Mouse (Mus musculus) R1 (cell line): ENCODE measurements around the gene Gstt3.

Source experiments
- DNase-seq: peaks from one replicate; pipeline ENCODE4 v3.0.0-alpha.2; 2018; ENCODE audit warnings: low read depth, low spot score

Gene Gstt3

DNA sequence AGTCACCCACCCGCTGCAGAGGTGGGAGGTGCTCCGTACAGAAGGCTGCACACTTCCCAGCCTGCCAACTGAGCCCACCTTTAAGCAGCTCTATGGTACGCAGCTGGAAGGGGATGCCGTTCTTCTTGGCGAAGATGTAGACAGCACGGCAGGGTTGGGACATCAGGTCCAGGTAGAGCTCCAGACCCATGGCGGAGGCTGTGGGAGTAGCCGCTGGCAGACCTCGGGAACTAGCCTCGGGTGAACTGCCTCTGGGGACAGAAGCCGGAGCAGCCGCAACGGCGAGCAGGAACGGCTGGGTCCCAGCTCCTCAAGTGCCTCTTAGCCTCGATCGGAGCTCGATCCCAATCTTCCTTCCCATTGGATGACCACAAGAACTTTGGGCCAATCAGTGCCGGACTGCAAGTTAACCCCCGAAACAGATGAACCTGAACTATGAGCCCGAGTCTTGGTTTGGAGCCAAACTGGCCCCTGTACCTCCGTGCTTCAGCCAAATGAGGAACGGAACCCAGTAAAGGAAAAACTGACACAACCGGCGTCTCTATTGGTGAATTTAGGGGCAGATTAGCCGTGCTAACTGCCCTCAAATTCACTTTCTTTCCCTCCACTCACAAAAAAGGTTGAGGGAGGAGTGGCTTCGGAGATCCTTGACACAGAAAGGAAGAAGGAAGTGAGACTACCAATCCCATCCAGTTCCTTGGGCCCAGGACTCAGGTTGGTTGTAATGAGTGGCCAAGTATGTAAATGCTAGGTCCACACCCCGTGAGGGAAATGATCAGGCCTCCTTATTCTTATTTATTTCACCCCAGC lies at the start of gene Gstt3, which contains the start of gene Gm20441:
TSS of gene Gstt3 (minus strand) at position 646 of the 810 bp plus-strand sequence.
TSS of gene Gm20441 (minus strand) at position 186 of the 810 bp plus-strand sequence.
- peak; percentile 93 for DNase-seq

DNA sequence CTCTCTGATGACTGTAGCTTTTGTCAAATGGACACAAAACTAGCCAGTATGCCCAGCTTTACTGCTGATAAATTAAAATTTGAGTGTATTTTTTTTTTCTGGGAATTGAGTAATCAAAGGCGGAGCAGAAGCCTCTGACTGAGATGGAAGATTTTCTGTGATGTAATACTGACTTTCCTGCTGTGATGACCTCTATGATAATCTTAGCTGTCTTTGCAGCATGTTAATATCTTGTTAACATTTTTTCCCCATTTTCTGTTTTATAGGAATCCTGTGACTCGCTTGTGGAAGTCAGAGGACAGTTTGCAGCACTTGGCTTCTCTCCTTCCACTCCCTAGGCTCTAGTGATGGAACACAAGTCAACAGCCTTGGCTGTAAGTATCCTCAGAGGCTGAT lies 49.1 kb upstream of the Gstt3 start:
- DNase-seq = no peak

DNA sequence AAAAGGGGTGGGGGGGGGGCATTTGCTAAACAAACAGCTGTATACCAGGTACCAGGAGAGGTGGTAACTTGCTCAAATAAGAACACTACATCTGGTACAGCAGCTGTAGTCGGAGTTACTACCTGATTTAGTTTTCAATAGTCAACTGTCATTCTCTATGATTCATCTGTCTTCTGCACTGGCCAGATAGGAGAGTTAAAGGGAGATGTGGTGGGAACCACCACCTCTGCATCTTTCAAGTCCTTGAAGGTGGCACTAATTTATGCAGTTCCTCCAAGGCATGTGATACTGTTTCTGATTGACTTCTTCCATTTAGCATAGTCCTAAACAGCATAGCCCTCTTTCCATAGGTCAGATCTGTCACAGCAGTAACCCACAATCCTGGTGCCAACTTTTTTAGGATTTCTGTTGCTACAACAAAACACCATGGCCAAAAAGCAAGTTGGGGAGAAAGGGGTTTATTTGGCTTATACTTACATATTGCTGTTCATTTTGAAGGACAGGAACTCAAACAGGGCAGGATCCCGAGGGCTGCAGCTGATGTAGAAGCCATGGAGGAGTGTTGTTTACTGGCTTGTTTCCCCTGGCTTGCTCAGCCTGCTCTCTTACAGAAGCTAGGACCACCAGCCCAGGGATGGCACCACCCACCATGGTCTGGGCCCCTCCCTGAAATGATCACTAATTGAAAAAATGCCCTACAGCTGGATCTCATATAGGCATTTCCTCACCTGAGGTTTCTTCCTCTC lies 48.5 kb upstream of the Gstt3 start:
- DNase-seq = no peak

DNA sequence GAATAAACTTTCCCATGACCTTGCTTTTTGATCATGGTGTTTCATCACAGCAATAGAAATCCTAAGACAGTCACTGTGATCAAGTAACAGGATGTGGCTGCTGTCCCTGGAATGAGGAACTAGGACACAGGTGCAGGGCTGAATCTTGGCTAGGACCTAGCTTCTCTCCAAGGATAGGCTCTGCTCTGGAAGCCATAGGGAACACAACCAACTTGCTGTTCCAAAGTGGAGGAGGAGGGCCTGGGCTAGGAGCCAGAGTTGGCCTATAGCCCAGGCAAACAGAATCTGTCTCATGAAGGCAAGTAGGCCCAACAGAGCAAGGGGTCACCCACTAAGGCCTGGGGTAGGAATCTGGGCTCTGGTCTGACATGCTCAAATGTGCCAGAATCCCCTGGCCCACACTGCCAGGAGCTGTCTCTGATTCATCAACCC lies 47.3 kb upstream of the Gstt3 start:
- DNase-seq = no peak

DNA sequence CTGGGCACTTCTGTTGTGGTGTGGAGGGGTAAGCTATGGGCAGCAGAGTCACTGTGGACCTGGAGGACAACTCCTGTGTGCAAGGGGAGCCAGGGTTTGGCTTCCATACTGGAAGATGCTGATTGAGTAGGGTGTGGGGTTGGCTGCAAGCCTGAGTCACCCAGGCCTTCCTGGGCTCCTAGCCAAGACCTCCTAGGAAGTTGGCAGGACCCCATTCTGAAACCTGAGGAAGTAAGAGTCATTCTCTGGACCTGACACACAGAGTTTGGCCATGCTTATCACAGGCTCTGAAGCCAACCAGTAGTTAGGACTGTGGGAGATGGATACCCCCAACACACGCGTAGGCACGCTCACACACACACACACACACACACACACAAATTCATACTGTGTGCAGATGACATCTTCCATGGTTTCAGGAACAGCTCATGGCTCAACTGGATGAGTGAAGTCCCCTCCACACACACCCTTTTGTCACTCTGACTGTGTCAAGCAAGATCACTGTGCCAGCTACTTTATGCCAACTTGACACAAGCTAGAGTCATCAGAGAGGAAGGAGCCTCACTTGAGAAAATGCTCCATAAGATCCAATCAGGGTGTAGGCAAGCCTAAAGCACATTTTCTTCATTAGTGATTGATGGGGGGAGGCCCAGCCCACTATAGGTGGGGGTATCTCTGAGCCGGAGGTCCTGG lies 46.6 kb upstream of the Gstt3 start:
- no peak for DNase-seq

DNA sequence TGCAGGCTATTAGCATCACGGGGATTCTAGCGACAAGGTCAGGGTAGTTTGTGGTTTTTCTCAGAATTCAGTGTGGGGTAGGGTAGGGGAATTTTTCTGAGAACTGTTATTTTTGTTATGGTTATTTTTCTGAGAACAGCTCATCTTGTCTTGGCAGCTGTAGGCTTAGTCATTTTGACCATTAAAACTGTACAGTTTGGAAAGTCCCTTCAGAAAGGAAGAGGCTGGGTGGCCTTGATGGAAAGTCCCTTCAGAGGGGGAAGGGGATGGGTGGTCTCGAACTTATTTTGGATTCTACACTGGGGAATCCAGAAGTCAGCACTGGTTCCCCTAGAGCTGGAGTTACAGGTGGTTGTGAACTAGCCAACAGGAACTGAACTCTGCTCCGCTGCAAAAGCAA lies 43.3 kb upstream of the Gstt3 start:
- no peak for DNase-seq

DNA sequence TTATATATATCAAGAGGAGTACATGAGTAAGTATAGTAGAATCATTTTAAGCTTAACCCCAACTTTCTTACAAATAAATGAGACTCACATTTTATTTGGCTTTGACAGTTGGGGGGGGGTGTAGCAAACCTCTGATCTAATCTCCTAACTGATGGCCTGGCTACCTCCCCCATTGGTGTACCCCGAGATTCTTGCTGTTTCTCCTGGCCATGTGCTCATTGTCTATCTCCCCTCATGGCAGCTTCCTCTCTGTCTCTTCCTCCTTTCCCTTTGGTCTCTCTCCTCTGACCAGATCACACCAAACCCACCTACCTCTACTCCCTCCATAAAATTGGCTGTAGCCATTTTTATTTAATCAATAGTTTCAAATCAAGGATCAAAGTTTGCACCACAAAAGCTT lies 42.6 kb upstream of the Gstt3 start:
- no peak for DNase-seq

DNA sequence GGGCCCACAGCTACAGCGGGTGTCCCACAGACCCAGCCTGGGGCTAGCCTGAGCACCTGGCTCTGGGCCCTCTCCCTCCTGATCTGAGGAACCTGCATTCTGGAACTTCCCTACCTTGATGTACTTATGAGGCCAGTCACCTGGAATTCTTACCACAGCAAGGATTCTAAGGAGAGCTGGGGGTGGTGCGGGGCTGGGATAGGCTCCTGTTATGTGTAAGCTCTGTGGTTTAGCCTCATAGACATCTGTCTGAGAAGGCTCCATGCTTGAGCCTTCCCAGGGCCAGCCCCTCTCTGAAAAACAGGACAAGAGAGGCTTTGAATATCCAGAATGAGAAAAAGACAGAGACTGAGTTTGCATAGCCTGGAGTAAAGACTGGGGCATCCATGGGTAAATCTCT lies 41.2 kb upstream of the Gstt3 start, which contains the start of gene Gstt4:
TSS of gene Gstt4 (minus strand) at position 101 of the 400 bp plus-strand sequence.
- no peak for DNase-seq

DNA sequence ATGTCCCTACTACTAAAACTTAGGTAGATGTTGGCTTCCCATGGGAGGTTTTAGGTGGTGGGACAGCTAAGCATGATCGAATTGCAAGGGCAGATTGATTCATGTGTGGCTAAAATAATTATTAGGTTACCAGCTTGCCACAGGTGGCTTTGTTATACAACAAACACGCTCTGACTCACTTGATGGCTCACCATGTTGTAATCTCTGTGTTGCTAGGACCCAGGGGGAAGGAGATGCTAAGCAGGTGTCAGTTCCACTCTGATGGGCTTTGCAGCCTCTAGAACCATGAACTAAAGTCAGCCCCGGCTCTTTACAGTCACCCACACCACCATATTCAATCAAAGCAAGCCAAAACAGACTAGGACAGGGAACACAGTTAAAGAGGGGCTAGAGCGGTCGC lies 38.7 kb upstream of the Gstt3 start:
- DNase-seq = no peak

DNA sequence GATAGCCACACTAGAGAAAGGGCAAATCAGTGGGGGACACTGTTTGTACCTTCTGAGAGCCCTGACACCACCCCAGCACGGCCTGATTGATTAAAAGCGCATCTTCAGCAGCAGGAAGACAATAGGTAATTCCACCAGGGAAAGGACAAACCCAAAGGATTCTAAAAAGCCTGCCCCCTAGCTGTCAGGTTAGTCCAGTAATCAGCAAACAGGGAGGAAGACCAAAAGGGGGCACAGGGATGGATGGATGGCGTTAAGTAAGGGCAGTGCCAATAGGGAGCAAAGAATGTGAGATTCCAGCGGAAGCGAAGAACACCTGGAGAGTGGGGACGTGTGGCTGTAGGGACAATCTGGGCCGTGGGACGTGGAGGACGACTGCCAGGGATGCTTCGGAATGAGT lies 37.4 kb upstream of the Gstt3 start:
- peak; percentile 50 for DNase-seq

DNA sequence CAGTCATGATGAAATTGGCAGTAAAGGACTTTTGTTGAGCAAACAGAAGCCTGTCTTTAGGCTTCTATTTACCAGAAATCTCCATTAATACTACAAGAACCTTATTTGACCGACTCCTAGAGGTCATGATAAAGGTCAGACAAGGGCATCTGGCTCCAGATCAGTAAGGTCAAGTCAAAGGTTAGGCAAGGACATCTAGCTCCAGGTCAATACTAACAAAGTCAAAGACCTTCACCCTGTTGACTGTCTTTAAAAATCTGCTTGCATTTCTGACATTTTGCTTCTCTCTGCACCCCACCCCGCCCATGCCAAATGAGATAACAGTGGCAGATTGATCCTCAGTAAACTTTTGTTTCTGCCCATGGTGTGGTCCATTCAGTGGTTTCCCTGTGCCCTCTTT lies 23.0 kb upstream of the Gstt3 start:
- no peak for DNase-seq

DNA sequence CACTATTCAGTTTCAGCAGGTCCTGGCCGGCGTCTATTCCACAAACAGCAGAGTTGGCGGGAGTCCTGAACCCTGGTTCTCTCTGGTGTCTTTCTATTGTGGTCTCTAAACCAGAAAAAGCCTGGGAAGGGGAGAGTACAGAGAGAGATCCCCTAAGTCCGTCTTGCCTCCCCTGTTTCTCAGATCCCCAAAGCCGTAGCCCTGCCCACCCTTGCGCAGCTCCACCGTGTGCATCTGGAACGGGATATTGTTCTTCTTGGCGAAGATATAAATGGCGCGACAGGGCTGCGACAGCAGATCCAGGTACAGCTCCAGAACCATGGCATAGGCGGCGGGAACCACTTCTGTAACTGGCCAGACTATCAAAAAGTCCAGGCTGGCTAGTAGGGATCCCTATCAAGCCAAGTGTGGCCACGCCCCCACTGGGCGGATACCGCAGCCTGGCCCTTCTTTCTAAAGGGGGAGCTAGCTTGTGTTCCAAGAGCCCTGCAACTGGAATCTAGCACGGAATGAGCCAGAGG lies 17.0 kb upstream of the Gstt3 start, which contains the start of gene Gstt1:
TSS of gene Gstt1 (minus strand) at position 409 of the 521 bp plus-strand sequence.
- DNase-seq = peak; percentile 38

DNA sequence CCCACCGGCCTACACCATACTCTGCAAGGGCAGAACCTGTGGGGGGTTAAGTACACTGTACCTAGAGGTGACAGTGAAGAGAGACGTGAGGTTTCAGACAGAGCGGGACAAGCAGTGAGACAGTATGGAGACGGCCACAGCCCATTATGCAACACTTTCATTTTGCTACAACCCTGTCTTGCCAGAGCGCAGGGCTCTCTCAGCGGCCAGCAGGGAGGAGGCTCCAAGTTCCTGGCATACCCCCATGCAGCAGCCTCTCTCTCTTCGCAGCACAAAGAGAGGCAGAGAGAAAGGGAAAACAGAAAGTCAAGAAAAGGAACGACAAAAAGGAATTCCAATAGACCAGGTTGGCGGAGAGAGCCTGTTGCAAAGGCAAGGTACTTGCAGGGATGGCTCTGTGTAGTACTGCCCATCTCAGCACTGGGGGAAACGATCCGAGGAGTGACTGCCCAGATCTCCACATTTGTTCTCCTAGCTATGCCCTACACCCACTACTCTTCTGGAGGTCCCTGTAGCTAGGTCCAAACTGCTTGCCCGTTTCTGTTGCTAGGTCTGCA lies 16.5 kb upstream of the Gstt3 start:
- DNase-seq = peak; percentile 9

DNA sequence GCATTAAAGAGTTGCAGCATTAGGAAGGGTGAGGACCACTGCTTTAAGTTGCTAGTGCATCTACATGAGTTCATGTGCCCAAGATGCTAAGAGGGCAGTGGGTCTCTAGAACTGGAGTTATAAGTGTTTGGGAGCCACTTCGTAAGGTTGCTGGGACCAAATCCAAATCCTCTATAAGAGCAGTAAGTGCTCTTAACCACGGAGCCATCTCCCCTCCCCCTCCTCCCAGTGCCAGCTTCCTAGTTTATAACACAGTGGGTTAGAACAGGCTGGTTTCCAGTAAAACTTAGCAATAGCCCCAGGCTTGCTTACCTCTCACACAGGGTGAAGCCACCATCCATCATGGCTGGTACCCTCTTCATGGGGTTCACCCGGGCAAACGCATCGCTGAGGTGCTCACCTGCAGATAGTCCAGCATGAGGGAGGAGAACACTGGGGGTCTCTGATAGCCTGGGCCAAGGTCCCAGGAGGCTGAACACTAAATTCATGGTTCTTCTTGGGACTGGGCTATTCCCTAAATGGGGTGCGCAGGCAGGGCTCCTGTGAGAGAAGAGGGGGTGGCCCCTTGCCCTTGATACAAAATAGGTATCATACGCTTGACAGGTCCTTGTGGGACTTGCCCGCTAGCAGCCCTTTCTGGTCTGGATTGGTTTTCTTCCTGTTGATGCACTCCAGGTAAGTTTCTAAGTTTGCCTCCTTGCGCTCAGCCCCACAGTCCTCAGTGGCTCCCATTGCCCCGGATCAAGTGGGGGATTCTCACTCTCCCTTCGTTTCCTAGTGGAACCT lies 15.7 kb upstream of the Gstt3 start:
- no peak for DNase-seq

DNA sequence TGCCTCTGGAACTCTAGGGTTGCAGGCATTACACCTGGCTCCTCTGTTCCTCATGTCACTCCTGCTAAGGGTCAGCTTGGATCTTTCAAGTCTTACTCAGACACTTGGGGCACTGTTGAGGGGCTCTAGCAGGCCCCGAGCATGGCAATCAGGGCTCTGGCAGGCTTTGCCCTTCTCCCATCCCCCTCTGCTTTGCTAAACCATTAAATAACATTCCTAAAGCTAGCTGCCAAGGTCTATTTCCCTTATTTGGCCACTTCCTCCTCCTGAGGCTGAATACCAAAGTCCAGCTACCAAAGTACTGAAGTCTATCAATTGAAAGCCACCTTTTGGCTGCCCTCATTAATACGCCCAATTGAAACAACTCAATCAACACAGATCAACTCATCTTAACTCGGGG lies 13.7 kb upstream of the Gstt3 start:
- no peak for DNase-seq

DNA sequence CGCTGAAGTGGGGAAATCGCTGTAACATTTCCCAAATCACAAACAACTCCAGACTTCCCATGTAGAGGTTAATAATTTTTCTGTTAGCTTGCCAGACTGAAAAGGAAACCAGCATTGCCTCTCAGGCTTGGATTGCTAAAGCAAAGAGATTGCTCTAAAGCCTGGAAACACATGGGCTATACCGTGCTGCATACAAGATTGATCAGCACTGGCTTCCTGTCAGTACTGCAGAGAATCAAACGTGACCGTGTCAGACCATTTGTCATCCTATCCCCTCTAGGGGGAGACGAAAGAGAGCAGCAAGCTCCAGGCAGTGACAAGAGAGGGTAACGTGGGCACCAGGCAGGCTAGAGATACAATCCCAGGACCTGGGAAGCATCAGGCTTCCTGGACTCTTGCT lies 9.6 kb upstream of the Gstt3 start:
- no peak for DNase-seq

DNA sequence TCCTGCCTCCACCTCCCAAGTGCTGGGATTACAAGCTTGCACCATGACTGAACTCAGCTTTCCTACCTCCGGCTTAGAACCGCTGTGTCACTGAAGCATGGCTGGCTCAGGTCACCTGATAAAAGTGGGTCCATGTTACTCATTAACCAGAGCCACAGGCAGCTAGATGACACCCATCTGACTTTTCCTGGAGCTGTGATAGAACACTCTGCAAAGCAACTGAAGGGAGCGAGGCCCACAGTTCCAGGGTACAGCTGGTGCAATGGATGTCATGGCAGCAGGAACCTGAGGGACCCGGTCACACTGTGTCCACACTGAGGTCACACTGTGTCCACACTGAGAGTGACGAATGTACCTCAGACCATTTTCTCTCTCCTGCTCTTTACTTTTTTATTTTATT lies 8.6 kb upstream of the Gstt3 start:
- DNase-seq = no peak

DNA sequence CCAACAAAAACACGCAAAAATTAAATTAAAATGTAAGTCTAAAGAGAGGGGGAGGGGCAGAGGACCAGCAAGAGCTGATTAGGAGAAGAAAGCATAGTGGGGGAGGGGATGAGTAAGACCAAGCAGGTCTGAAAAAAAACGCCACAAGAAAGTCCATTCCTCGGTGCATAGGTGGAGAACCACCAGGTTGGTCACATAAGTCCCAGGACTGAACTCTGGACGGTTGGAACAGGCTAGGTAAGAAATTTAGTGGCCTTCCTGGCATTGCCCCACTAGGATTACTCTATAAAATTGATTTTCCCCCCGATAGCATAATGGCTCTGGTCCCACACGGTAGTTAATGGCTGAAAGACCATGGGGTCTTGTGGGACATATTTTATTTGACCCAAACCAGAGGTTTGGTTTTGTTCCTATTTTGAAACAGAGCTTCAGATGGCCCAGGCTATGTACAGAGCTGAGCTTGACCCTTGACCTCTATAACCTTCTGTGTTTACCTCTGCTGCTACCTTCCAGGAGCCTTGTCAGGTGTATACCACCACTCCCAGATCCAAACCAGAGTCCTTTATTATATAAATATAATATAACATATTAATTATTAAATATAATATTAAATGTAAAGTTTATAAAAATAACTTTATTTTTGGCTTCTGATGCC lies 8.0 kb upstream of the Gstt3 start:
- no peak for DNase-seq

DNA sequence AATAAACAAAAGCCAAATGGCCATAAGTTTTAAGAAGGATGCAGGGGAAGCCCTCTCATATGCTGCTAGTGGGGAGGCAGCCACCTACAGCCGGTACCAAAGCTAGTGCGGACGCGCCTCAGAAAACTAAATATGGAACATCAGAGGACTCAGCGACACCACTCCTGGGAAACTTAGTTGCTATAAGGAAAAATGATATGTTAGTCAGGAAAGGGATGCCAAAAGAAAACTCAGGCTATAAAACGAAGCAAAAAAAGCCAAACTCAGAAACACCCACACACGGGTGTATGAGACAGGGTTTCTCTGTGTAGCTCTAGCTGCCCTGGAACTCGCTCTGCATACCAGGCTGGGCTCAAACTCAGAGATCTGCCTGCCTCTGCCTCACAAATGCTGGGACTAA lies 7.1 kb upstream of the Gstt3 start:
- no peak for DNase-seq

DNA sequence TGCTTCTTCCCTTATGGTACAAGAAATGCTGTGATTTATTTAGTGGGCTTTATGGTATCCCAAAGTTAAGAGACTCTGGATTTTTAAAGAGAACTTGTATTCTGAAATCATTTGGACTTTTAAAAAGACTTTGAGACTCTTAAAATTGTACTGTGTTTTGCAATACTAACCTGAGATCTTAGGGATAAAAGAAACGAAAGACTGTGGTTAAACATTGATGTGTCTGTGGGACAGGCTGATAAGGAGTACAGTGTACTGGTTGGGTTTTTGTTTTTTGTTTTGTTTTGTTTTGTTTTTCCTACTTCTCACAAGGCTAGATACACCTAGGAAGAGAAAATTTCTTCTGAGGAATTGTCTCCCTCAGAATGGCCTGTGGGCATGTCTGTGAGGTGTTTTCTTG lies 4.2 kb upstream of the Gstt3 start:
- DNase-seq = no peak
